Mouse (Mus musculus): ENCODE results near the gene Rab12.

- TF ChIP-seq CTCF (IDR thresholded peaks at IDR 0.05; ENCODE audit: insufficient read depth, low read length): no peak
- no peak for TF ChIP-seq POLR2A (IDR thresholded peaks at IDR 0.05; ENCODE audit: borderline replicate concordance, extremely low read depth, low read depth, low read length)
Measured at GRCm38 (mm10) chr17:66507049-66507954, 12.2 kb downstream of the Rab12 start.

Data from lung, adult 2 months (tissue).